Mouse (Mus musculus): ENCODE results near the gene Gm10647.
"Not testable (repeated sequence)": the region's sequence is repeated elsewhere in the genome, so short reads cannot be mapped to it uniquely, and the experiment has no call there.

Gene Gm10647

GRCm38 (mm10) chr9:66796739-66797138 is at the start of gene Gm10647:
TSS of gene Gm10647 (plus strand) at chr9:66797039.
- DNase-seq, result no peak

- DNase-seq, result peak; percentile 15
Measured at GRCm38 (mm10) chr9:66748390-66748789, 48.4 kb upstream of the Gm10647 start.

GRCm38 (mm10) chr9:66752849-66753248 is 44.0 kb upstream of the Gm10647 start:
- no peak for DNase-seq

- no peak for DNase-seq
Measured at GRCm38 (mm10) chr9:66760991-66761390, 35.8 kb upstream of the Gm10647 start.

GRCm38 (mm10) chr9:66768721-66769120 is 28.1 kb upstream of the Gm10647 start:
- DNase-seq, result no peak

- no peak for DNase-seq
Measured at GRCm38 (mm10) chr9:66769275-66769674, 27.6 kb upstream of the Gm10647 start.

GRCm38 (mm10) chr9:66770701-66771100 is 26.1 kb upstream of the Gm10647 start:
- DNase-seq, result no peak

GRCm38 (mm10) chr9:66784552-66784951 is 12.3 kb upstream of the Gm10647 start:
- DNase-seq, result not testable (repeated sequence)

- no peak for DNase-seq
Measured at GRCm38 (mm10) chr9:66787821-66788220, 9.0 kb upstream of the Gm10647 start.

- DNase-seq, result peak; percentile 5
Measured at GRCm38 (mm10) chr9:66794629-66795463, 2.0 kb upstream of the Gm10647 start.

GRCm38 (mm10) chr9:66795464-66796324 is 1.1 kb upstream of the Gm10647 start, which contains the start of gene Aph1b:
TSS of gene Aph1b (minus strand) at chr9:66795490.
- peak; percentile 86 for DNase-seq

GRCm38 (mm10) chr9:66801947-66802346 is 5.1 kb downstream of the Gm10647 start:
- no peak for DNase-seq

GRCm38 (mm10) chr9:66805951-66806350 is 9.1 kb downstream of the Gm10647 start:
- peak; percentile 5 for DNase-seq

- DNase-seq, result no peak
Measured at GRCm38 (mm10) chr9:66813392-66813791, 16.6 kb downstream of the Gm10647 start.

- no peak for DNase-seq
Measured at GRCm38 (mm10) chr9:66820996-66821395, 24.2 kb downstream of the Gm10647 start.

- not testable (repeated sequence) for DNase-seq
Measured at GRCm38 (mm10) chr9:66822255-66822654, 25.4 kb downstream of the Gm10647 start.

- DNase-seq, result no peak
Measured at GRCm38 (mm10) chr9:66825990-66826389, 29.2 kb downstream of the Gm10647 start.

- DNase-seq, result no peak
Measured at GRCm38 (mm10) chr9:66832366-66832908, 35.6 kb downstream of the Gm10647 start.

GRCm38 (mm10) chr9:66833851-66834250 is 37.0 kb downstream of the Gm10647 start:
- peak; percentile 5 for DNase-seq

- peak; percentile 95 for DNase-seq
Measured at GRCm38 (mm10) chr9:66834318-66835096, 37.7 kb downstream of the Gm10647 start, which contains the start of gene Aph1c. TSS of gene Aph1c (minus strand) at chr9:66834726.

- no peak for DNase-seq
Measured at GRCm38 (mm10) chr9:66835097-66835480, 38.2 kb downstream of the Gm10647 start.

GRCm38 (mm10) chr9:66846822-66847221 is 50.0 kb downstream of the Gm10647 start:
- DNase-seq, result no peak

All from right cerebral cortex, postnatal 4 days (tissue).